Mouse (Mus musculus) heart, adult 2 months (tissue): ENCODE results near the gene Polr1e. TPM values are rescaled to one million over a fixed set of nuclear protein-coding genes. Genes with fewer than 3 reads are reported as not detected.

ENCODE experiments used
- DNase-seq, 2 experiments: peaks; one replicate each; pipeline ENCODE4 v3.0.0; 2021
- H3K27ac ChIP-seq: fragments of 200-600 bp; 2 replicates; pipeline ENCODE4 v1.8.1; 2022
- H3K27me3 ChIP-seq: fragments of 200-500 bp; 2 replicates; pipeline ENCODE4 v1.6.1; 2012; ENCODE audit warnings: mild to moderate bottlenecking, low read length, inconsistent platforms, mixed read lengths; ENCODE audit not compliant: control insufficient read depth, insufficient read depth
- H3K36me3 ChIP-seq: fragments of 200-500 bp; 2 replicates; pipeline ENCODE4 v1.6.1; 2012; ENCODE audit warnings: low read length, inconsistent platforms; ENCODE audit not compliant: control insufficient read depth, insufficient read depth
- H3K4me1 ChIP-seq: fragments of 200-500 bp; 2 replicates; pipeline ENCODE4 v1.6.1; 2011; ENCODE audit warnings: low read length; ENCODE audit not compliant: control insufficient read depth, insufficient read depth
- H3K4me3 ChIP-seq: fragments of 200-600 bp; 2 replicates; pipeline ENCODE4 v1.8.1; 2022
- H3K79me2 ChIP-seq: fragments of 200-500 bp; replicated peaks from 2 replicates; pipeline ENCODE4 v1.6.1; 2012; ENCODE audit warnings: mild to moderate bottlenecking, inconsistent platforms, low read length, moderate library complexity, mixed read lengths; ENCODE audit not compliant: control insufficient read depth, insufficient read depth
- H3K9ac ChIP-seq: fragments of 200-500 bp; 2 replicates; pipeline ENCODE4 v1.6.1; 2012; ENCODE audit warnings: low read depth, mild to moderate bottlenecking, control low read depth, inconsistent platforms, low read length, mixed read lengths
- CTCF ChIP-seq: fragments of 200-600 bp; IDR thresholded peaks from 2 replicates; pipeline ENCODE4 v1.8.1; 2022; ENCODE audit warnings: antibody characterized with exemption, mild to moderate bottlenecking, moderate library complexity
- EP300 ChIP-seq: fragments of 200-500 bp; IDR thresholded peaks from 2 replicates; pipeline ENCODE4 v1.6.1; 2011; ENCODE audit warnings: low read depth, low read length, control low read depth; ENCODE audit not compliant: insufficient read depth
- POLR2A ChIP-seq: fragments of 200-500 bp; IDR thresholded peaks from 2 replicates; pipeline ENCODE4 v1.6.1; 2011; ENCODE audit warnings: mild to moderate bottlenecking, low read depth, low read length, control low read depth; ENCODE audit not compliant: insufficient read depth
- WGBS: fragments of 180-500 bp; shearing (Covaris S2); methylation state at CpG from one replicate; pipeline ENCODE4 v1.1.7; 2018; 5-methylcytosine and 5-hydroxymethylcytosine counted together
- intact Hi-C: fragments of 180-260 bp; cut with DNase I; formaldehyde crosslinking; loops from one replicate; pipeline ENCODE4 v1.15.1; 2025
- polyA plus RNA-seq: library from polyadenylated mRNA; depleted of rRNA; stranded (reverse); fragments of >200 nt; gene quantifications from 2 replicates; pipeline ENCODE4 v1.2.3, GENCODE M21; 2012
- total RNA-seq, 2 experiments: library from RNA; stranded (reverse); gene quantifications; 2 replicates each; pipeline ENCODE4 v1.2.3; 2021

The Polr1e gene
- total and polyA plus RNA-seq, 3 experiments = 12.6 to 20.0 (median 19.4) TPM

DNA sequence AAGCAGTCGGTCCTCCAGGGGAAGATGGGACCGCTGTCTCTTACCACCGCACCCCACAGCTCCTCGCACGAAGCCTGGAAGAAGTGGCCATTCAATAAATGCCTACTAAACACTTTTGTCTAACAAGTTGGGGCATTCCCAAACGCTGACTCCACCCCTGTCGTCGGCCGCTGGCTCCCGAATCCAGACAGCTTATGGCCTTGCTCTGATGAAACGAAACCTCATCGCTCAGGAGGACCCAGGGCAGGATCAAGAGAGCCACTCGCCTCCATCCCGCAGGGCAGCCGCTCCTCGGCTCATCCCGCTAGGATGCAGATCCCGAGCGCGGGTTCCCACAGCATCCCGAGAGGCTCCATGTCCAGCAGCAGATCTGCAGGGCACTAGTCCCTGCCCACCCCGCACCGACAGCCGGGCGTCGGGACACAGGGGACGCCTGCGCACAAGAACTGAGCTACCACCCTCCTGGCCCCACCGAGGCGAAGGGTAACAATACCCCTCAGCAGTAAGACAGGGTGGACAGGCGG lies 6.7 kb upstream of the Polr1e start:
- Histone ChIP-seq H3K27me3 (no peaks in the 10 kb centered on the region), H3K9ac (peak overlapping the region; percentile 78), H3K36me3 (no peaks in the 10 kb centered on the region), H3K4me1 (peaks cover 2% of the 10 kb centered on the region), H3K79me2 (peaks cover 2% of the 10 kb centered on the region; the same call in 1 of the 2 replicates), H3K27ac (peak overlapping the region; percentile 85), H3K4me3 (peak overlapping the region; percentile 92)
- under 1% methylated on average over 31 of the region's 31 CpGs for WGBS
- no peak for TF ChIP-seq CTCF
- intact Hi-C loops = loop anchor here (5.0 to 10.0 kb wide), 3 partner anchors 39 to 843 kb away; partner anchors contain the start of gene Shb
- no peak for DNase-seq

DNA sequence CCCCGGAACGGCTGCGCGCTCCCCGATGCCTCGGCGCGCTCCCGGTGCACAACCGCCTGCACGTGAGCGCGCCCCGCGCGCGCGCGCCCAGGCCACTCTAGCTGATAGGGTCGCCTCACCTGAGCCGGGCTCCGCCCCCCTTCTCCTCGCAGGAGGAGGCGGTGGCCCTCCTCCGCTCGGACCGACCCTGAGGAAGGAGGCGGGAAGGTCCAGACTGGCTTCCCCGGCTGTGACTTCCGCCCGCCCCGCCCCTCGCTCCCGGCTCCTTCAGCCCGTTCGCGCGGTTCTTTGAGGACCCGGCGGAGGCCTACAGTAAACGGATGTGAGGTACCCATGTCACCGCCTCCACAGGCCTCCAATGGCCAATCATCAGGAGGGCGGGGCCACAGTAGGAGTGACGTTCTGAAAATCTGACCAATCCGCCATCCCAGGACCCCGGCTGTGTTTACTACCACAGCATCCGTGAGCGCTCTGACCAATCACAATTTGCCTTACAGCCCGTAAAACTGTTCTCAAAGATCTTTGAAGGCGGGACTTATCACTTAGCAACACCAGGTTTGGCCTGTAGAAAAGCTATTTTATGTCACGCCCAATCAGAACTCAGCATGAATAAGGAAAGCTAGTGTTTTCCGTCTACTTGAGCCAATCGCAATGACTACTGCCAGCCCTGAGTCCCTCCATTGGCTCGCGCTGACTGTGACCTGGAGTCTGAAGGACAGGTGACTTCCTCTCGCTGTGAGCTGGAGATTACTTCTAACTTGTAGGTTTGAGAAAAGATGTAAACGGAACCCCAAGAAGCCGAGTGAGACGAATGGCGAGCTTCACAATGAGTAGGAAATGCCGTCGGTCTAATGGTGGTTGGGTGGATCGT lies 6.0 kb upstream of the Polr1e start, which contains the start of gene Zbtb5:
TSS of gene Zbtb5 (minus strand) at position 308 of the 871 bp plus-strand sequence.
- WGBS = under 1% methylated on average over 63 of the region's 63 CpGs
- TF ChIP-seq POLR2A = peak; percentile 95
- TF ChIP-seq EP300 = no peak
- TF ChIP-seq CTCF = no peak
- H3K9ac ChIP-seq = peak within 1 kb of the TSS; percentile 91
- peaks cover 2% of the 10 kb centered on the region for H3K4me1 ChIP-seq
- H3K4me3 ChIP-seq = peak within 1 kb of the TSS; percentile 92
- peaks cover 2% of the 10 kb centered on the region; the same call in 1 of the 2 replicates for H3K79me2 ChIP-seq
- intact Hi-C loops = loop anchor here (5.0 to 10.0 kb wide), 3 partner anchors 40 to 842 kb away; partner anchors contain the start of gene Shb
- no peaks in the 10 kb centered on the region for H3K27me3 ChIP-seq
- H3K36me3 ChIP-seq = no peaks in the 10 kb centered on the region
- peak within 1 kb of the TSS; percentile 93 for H3K27ac ChIP-seq
- DNase-seq = peak; percentile 96 to 100

DNA sequence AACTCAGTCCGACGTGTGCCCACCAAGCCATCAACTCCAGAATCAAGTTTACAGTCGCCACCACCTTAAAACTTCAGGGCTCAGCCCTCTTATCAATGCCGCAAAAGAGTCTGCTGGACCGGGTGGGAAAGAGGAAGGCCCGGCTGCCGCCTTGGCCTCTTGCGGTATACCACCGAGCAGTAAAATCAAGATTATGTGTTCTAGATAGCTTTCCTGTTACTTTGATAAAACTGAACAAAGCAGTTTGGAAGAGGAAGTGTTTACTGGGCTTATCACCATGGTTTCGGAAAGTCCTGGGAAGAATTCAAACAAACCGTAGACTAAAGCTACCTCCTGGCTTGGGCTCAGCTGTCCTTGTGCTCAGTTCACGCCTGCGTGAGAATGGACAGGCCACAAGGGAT lies 5.4 kb upstream of the Polr1e start:
- no peaks in the 10 kb centered on the region for H3K27me3 ChIP-seq

DNA sequence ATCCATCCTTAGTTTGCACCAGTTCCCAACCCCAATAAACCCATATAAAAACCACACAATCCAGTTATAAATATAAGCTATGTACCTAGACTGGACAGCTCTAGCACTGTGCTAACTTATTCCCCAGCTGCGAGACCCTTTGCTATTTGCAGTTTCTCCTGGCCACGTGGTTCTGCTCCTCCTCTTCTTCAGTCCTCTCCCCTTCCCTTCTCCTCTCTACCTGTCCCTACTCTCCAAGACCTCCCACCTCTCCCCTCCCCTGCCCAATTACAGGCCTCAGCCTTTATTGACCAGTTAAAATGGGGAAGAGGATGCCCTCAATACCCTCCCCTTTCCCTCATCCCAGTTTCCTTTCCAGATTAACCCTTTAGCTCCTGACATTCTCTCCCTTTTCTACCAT lies 4.8 kb upstream of the Polr1e start:
- H3K36me3 ChIP-seq = no peaks in the 10 kb centered on the region
- peak overlapping the region; percentile 68 for H3K4me3 ChIP-seq
- DNase-seq = no peak
- no peaks in the 10 kb centered on the region for H3K27me3 ChIP-seq
- H3K79me2 ChIP-seq = peaks cover 2% of the 10 kb centered on the region; the same call in 1 of the 2 replicates
- H3K4me1 ChIP-seq = peaks cover 2% of the 10 kb centered on the region
- no peak for TF ChIP-seq POLR2A
- no peak for TF ChIP-seq EP300
- no peak for TF ChIP-seq CTCF
- H3K27ac ChIP-seq = peak overlapping the region; percentile 93; the same call in 1 of the 2 replicates
- H3K9ac ChIP-seq = no peak overlapping the region
- 7% methylated on average over 2 of the region's 2 CpGs for WGBS
- intact Hi-C loops = loop anchor here (5.0 to 10.0 kb wide), 3 partner anchors 41 to 841 kb away; partner anchors contain the start of gene Shb

More for the DNA sequence above, 5.4 kb upstream of the Polr1e start:
- TF ChIP-seq EP300 (no peak), POLR2A (no peak), CTCF (no peak)
- Histone ChIP-seq H3K9ac (peak overlapping the region; percentile 91), H3K4me1 (peaks cover 2% of the 10 kb centered on the region), H3K4me3 (peak overlapping the region; percentile 68), H3K36me3 (no peaks in the 10 kb centered on the region), H3K79me2 (peaks cover 2% of the 10 kb centered on the region; the same call in 1 of the 2 replicates), H3K27ac (peak overlapping the region; percentile 93)
- under 1% methylated on average over 13 of the region's 13 CpGs for WGBS
- intact Hi-C loops = loop anchor here (5.0 to 10.0 kb wide), 3 partner anchors 41 to 842 kb away; partner anchors contain the start of gene Shb
- no peak for DNase-seq

DNA sequence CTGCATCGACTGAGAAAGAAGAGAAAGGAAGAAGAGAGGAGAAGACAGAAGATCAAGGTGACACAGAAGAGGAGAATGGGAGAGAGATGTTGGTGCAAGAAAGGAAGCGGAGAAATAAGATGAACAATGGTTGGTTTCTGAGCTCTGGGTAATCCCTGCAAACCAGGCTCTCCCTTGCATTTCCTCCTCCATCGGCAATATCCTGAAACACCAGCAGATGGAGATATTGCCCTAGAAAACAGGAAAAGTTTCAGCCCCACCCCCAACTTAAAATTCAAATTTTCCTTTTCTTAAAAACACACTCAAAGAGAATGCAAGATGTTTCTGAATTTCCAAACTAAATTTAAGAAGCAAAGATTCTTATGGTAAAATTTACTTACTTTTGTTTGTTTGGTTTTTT lies 2.8 kb upstream of the Polr1e start:
- peak; percentile 40 for DNase-seq
- peak; percentile 91 for TF ChIP-seq CTCF
- TF ChIP-seq POLR2A = no peak
- TF ChIP-seq EP300 = 0 out of 2 replicates have a peak, but pooled peaks have one; percentile 38

More for the DNA sequence above, 2.8 kb upstream of the Polr1e start:
- no peaks in the 10 kb centered on the region for H3K27me3 ChIP-seq
- H3K27ac ChIP-seq = no peak overlapping the region
- H3K36me3 ChIP-seq = no peaks in the 10 kb centered on the region
- no peak overlapping the region for H3K9ac ChIP-seq
- WGBS = 1% methylated on average over 3 of the region's 3 CpGs
- no peak overlapping the region for H3K4me3 ChIP-seq
- H3K79me2 ChIP-seq = 0 out of 2 replicates have a peak, but pooled peaks cover 2% of the 10 kb centered on the region
- intact Hi-C loops = loop anchor here (1.0 to 10.0 kb wide), 5 partner anchors 265 to 839 kb away; partner anchors contain the start of gene Shb
- peaks cover 6% of the 10 kb centered on the region for H3K4me1 ChIP-seq
